Mouse (Mus musculus) effector memory CD4-positive, alpha-beta T cell, adult 5 months (primary cell): Measurements from ENCODE around the gene Ap4e1. TPM values are rescaled to one million over a fixed set of nuclear protein-coding genes. Genes with fewer than 3 reads are reported as not detected.

Experiments
- polyA plus RNA-seq: library from polyadenylated mRNA; unstranded; fragments of 100-300 nt; shearing (Covaris generic); gene quantifications from one replicate; pipeline ENCODE4 v1.2.1, GENCODE M21; 2017

Gene Ap4e1
- 13.7 TPM for polyA plus RNA-seq

DNA sequence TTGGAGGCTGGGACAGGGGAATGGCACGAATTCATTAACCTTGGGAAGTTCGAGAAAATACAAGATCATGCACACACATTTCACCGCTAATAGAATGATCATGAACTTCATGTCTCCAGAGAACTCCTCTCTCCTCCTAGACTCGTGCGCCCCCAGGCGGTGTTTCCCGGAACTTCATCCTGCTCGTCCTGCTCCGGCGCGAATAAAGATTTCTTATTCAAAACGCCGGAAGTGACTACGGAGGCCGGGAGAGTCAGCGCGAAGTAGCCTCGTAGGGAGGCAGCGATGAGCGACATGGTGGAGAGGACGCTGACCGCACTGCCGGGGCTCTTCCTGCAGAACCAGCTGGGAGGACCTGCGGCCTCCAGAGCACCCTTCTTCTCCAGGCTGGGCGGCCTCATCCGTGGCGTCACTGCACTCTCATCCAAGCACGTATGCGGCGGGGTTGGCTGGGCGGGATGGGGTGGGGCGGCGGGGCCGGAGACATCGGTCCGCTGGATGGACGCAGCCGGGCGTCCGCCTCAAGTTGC lies at the start of gene Ap4e1:
TSS of gene Ap4e1 (plus strand) at position 249 of the 530 bp plus-strand sequence.

DNA sequence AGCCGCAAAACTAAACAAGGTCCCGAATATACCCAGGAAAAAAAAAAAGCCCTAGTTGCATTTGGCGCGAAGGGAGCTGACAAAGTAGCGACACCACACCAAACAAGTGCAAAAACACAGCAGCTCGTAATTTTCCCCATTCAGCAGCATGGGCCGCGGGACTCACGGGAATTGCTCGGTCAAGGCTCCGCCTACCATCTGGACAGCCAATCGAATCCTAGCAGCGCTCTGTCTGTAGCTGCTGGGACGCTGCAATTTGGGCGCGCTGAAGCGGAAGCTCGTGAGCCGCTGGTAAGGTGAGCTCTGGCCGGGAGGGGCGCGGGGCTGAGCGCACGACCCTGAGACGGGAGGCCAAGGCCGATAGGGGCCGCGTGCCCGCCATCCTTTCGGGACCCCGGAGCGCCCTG lies 61.9 kb downstream of the Ap4e1 start, which contains the start of gene Blvra:
TSS of gene Blvra (plus strand) at position 231 of the 407 bp plus-strand sequence.

Other genes starting within 250 kb of the Ap4e1 start
- 3.6 TPM for gene Usp50, start 225.2 kb upstream of the Ap4e1 start, polyA plus RNA-seq
- gene Trpm7, start 132.5 kb upstream of the Ap4e1 start, polyA plus RNA-seq, result 62.2 TPM
- 59.7 TPM for gene Sppl2a, start 75.5 kb upstream of the Ap4e1 start, polyA plus RNA-seq
- 36.1 TPM for gene Blvra, start 61.9 kb downstream of the Ap4e1 start, polyA plus RNA-seq
- 3.4 TPM for gene Ncaph, start 125.2 kb downstream of the Ap4e1 start, polyA plus RNA-seq
- 2.1 TPM for gene Itpripl1, start 134.7 kb downstream of the Ap4e1 start, polyA plus RNA-seq
- 0.57 TPM for gene 1810024B03Rik, start 199.6 kb downstream of the Ap4e1 start, polyA plus RNA-seq
- gene Snrnp200, start 199.7 kb downstream of the Ap4e1 start, polyA plus RNA-seq, result 88.5 TPM
- 69.0 TPM for gene Ciao1, start 239.1 kb downstream of the Ap4e1 start, polyA plus RNA-seq
- gene Tmem127, start 239.2 kb downstream of the Ap4e1 start, polyA plus RNA-seq, result 35.9 TPM